Mouse (Mus musculus) cerebellum, postnatal 25 days (tissue): ENCODE data around the gene Agbl4.

ENCODE experiments used
- DNase-seq, 2 experiments: peaks; one replicate each; pipeline ENCODE4 v3.0.0; 2021; ENCODE audit warnings: mixed read lengths in 2 of 2

Agbl4 gene

GRCm38 (mm10) chr4:111281836-111282235 lies 884.4 kb downstream of the Agbl4 start:
- DNase-seq: no peak

DNA sequence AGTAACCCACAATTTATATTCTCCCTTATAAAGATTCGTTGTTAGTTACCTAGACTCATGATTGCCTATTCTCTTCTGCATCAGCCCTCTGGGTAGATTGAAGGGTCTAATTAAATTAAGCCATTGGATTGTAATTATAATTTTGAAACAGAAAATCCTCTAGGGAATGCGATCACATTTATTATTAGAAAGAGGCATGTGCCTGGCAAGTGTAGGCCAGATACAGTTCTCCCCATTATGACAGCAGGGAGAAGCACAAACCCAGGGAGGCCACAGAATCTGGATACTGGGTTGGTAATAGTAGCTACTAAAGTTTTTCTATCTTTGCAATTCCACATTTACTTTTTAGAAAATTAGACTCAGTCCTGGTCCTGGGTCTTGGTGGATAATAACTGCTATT lies 887.2 kb downstream of the Agbl4 start:
- no peak for DNase-seq

DNA sequence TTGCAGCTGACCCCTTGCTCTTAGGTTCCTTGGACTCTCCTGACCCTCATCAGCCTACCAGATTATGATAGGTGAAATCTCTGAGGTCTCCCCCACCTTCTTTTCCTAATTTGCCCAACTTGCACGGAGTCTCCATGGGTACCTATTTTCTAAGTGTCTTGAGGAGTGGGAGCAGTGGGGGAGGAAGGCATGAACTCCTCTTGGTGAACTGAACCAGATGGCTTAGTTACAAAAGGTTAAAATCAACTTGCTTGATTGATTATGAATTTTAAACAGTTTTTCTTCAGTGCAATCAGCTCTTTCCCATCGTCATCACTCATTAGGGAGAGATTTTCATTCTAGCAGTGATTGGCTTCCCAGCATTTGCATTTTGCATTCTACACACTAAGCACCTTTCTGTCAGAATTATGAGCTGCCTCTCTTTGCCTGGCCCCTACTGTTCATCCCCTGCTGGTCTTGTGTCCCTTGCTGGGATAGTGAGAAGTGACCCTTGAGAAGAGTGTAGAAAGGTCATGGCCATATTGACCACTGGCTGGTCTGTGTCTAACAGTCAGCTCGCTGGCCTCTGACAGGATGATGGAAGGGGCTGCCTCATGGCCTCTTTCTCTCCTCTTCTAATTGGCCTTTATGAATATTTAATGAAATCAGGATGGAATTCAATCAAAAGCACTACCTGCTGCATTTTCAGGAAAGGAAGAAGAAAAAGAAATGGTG lies 897.2 kb downstream of the Agbl4 start:
- no peak for DNase-seq

DNA sequence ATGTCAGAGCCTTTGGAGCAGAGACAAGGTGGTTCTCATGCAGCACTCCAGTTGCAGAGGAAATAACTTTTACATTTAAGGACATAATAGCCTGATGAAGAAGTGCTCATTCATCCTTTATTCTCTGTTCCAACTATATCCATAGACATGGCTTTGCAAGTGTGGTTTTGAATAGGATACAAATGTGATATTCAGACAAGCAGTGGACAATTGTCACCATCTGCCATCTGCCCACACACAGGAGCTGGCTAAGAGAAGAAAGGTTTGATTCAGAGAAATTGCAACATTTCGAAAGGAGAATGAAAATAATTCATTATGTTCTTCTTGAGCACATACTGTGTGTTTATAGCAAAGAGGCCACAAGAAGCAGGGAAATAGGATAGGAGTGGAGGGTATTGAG lies 909.1 kb downstream of the Agbl4 start:
- DNase-seq: no peak

- DNase-seq: no peak
These were observed 909.7 kb downstream of the Agbl4 start for GRCm38 (mm10) chr4:111307166-111307565.

DNA sequence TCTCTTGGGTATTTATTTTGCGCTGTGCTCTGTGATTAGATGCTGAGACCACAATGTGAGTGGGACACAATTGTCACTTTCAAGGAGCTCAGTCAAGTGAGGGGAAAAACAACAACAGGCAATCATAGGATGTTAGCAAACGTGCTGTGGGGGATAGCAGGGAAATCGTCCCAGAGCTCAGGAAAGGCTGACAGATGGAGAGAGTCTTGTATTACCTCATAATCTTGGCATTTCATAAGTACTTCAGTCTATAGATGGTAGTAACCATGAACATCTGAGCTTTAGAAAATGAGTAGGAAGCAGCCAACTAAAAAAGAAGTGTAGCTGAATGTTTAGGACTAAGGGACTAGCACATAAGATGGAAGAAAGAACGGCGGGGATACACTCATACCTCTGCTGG lies 910.2 kb downstream of the Agbl4 start:
- no peak for DNase-seq

GRCm38 (mm10) chr4:111308572-111309288 lies 911.3 kb downstream of the Agbl4 start:
- DNase-seq: no peak

GRCm38 (mm10) chr4:111327094-111327493 lies 929.6 kb downstream of the Agbl4 start:
- no peak for DNase-seq

GRCm38 (mm10) chr4:111327760-111328373 lies 930.4 kb downstream of the Agbl4 start:
- DNase-seq: peak in 1 of 2 experiments; percentile 25

- no peak for DNase-seq
These were observed 932.0 kb downstream of the Agbl4 start for GRCm38 (mm10) chr4:111329501-111329900.

DNA sequence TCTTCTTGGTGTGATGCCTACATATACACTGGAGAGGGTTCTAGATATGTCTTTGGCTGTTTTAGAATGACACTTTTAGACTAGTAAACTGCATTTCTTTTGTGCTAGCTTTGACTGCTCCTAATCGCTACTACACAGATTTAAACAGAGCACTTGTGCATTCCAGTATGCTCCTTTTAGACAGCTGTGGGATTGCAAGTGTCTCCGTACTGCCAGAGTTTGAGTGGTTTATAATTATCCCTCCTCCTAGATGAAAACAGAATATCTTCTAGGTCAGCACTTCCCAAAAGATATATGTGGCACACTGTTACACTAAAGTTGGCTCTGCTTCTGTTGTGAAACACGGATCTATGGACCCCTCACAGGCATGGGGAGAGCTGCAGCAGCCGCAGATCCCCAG lies 935.4 kb downstream of the Agbl4 start:
- no peak for DNase-seq

DNA sequence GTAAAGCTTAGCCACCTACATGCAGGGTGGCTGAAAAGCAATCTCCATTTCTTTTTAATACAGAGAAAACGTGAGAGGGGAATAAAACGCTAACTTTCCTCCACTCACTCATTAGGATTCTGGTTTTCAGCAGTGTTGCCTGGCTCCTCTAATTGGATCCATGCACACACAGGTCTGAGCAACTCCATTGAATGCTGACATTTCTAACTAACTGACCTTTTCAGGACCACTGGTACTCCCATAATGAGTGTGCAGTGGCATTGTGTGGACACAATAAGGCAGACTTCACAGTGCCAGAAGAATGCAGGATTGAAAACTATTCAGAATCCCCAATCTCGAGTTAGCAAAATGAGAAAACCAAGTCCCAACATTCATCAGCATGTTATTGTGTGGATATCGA lies 952.5 kb downstream of the Agbl4 start:
- no peak for DNase-seq

DNA sequence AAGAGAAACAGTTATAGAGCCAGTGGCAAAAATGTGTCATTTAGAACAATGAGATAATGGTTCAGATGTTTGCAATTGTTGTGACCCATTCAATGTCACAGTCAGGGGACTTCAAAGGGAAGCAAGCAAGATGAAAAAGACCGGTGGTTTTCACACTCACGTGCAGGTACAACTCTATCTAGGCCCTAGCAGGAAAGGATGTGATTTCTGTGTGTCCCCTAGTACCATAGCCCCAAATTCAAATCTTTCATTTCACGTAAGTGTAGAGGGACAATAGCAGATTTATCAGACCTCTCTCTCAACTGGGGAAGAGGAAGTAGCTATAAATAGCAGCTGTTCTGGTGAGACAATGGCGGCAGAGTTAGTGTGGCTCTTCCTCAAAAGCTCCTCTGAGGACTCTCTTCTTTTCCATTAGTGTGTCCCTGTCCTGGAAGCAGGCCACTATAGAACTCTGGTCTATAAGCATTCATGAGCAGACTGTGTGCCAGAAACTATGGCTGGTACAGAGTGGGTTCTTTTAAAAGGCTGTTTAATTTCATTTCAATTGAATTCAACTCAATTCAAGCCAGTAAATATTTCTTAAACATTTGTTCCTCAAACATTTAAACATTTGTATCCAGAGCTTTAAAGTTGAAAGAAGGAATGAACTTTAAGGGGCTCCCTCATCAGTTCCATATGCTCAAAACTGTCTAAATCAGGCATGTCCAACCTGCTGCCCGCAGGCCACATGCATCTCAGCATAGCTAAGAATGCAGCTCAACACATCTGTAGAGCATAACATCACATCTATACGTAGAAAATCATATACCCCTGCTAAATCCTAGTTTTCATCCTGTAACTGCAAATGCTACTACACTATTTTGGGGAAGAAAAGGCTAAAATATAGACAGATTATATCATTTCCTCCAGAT lies 953.4 kb downstream of the Agbl4 start:
- no peak for DNase-seq

DNA sequence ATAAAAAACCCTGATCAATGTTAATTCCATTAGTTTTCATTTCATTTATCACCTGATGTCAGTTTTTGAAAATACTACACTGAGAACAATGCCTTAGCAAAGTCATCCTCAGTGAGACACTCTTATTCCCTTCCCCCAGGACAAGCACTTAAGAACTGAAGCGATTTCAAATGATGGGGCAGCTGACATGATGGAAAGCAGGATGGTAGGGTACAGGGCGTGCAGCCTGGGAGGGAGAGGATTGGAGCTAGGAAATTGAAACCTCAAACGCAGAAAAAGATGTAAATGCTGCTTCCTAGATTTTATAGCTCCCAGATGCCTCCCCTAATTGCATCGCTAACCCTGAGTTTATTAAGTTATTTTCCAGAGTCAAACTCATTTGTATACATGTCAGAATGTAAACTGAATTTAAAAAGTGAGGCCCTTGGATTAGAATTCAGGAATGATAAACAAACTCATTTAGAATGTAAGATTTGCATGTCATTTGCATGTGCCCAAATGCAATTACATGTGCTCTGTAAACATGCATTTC lies 959.2 kb downstream of the Agbl4 start:
- DNase-seq: no peak

- no peak for DNase-seq
These were observed 959.7 kb downstream of the Agbl4 start for GRCm38 (mm10) chr4:111357176-111357575.

DNA sequence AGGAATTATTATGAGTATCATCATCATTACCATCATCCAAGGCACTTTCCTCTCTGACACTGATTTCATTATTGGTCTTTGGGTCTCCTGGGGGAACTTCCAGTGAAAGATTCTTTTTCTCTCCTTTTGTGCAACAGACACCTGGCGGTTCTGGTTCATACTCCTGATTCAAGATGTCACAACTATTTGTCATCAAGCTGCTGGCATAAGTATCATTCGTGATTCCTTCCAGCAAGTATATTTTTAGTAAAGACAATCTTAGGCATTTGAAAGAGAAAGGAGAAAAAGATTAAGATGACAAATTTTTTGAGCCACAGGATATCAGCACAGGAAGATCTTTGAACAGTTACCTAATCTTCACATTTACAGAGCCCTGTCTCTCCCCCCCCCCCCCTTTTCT lies 966.7 kb downstream of the Agbl4 start:
- DNase-seq: no peak

DNA sequence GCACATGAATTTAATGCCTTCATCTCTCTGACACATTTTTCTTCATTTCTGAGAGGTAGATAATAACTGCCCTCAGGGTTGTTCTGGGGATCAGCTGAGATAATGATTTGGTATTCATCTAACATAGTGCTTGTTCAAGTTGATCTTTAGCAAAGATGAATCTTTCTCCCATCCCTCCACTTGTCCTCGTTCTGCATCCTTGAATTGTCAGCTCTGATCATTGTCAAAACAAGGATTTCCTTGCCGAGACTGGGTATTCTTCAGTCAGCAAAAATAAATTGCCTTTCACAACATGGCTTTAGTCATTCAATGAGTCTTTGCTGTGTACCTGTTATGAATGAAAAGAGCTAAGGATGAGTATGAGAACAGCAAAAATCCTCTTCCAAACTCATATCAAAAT lies 970.3 kb downstream of the Agbl4 start:
- no peak for DNase-seq

DNA sequence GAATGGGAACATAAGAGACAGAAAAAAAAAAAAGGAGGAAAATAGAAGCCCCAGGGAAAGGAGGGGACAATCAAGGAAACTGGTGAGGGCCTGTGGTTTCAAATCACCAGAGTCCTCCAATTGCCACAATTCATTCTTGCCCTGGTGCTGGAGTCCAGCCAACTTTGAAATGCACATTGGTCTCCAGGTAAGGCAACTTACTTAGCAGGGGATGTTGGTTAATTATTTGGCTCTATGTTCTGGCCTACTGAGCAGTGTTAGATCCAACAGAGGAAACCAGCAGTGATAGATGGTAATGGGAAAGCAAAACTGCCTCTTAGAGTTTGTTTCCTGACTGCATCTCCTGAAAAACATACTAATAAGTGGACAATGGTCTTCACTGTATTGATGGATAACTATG lies 979.7 kb downstream of the Agbl4 start:
- no peak for DNase-seq

- no peak for DNase-seq
These were observed 980.6 kb downstream of the Agbl4 start for GRCm38 (mm10) chr4:111378071-111378470.

DNA sequence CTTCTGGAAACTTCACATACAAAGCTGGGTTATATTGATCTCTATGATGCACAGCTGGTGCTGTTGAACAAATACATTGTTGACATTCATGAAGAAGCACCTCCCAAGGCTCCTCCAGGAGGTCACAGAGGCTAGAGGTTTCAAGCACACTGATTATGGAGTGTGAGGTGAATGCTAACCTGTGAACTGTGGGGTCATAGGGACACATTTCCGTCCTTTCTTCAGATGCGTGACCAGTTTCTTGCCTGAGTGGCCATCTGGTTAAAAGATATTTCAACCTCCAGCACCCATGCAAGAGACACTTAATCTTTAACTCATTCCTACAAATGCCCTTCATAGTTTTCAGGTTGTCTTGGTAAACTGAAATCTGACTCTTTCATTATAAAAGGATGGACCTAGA lies 985.6 kb downstream of the Agbl4 start:
- DNase-seq: no peak

- no peak for DNase-seq
These were observed 993.3 kb downstream of the Agbl4 start for GRCm38 (mm10) chr4:111390736-111391135.

- DNase-seq: no peak
These were observed 1002.3 kb downstream of the Agbl4 start for GRCm38 (mm10) chr4:111399784-111400183.

GRCm38 (mm10) chr4:111400676-111401075 lies 1003.2 kb downstream of the Agbl4 start:
- no peak for DNase-seq
